Mouse (Mus musculus): ENCODE results near the gene Arid3a.
"Not testable (repeated sequence)": the region's sequence is repeated elsewhere in the genome, so short reads cannot be mapped to it uniquely, and the experiment has no call there.

Gene Arid3a

DNA sequence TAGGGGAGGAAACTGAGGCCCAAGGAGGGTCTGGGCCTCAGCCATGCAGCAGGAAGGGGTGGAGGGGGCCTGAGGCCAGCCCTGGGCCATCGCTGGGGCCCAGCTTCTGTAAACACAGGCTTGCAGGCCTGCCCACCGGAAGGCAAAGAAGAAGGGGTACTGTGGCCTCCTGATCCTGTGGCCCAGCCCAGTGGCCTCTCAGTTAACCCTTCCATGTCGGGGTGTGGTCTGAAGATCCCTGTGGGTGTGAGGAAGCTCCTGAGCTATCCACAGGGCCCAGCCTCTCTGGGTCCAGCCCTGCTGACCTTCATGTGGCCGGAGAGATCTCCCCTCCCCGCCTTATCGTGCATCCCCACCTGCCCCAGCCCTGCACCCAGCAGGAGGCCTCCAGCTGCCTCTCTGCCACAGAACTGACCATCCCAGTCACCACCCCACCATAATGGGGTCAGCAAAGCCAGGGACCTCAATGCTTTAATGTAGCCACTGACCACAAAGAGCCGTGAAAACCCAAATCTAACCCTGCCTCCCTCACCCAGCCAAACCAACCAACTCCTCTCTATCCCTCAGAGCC lies 20.0 kb downstream of the Arid3a start:
- no peak for DNase-seq (ENCODE audit: low spot score in 2 of 2)

DNA sequence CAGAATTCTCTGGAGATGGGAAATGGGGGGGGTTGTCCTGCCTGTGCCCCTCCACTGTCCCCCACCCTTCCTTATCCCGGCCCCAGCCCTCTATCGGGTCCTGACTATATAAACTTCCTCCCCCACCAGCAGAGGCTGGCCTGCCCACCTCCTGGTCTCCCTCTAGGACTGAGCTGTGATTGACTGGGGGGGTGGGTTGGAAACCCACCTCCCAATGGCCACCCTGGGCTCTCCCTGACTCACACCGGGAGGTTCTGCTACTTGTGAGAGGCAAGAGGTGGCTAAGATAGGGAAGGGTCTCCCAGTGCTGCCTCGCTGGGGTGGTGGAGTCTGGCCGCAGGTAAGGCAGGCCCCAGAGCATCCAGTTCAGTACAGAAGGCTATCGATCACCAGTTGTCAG lies 20.7 kb downstream of the Arid3a start:
- no peak for DNase-seq (ENCODE audit: low spot score in 2 of 2)

GRCm38 (mm10) chr10:79949873-79950272 lies 23.0 kb downstream of the Arid3a start:
- DNase-seq (ENCODE audit: low spot score in 2 of 2) = no peak

DNA sequence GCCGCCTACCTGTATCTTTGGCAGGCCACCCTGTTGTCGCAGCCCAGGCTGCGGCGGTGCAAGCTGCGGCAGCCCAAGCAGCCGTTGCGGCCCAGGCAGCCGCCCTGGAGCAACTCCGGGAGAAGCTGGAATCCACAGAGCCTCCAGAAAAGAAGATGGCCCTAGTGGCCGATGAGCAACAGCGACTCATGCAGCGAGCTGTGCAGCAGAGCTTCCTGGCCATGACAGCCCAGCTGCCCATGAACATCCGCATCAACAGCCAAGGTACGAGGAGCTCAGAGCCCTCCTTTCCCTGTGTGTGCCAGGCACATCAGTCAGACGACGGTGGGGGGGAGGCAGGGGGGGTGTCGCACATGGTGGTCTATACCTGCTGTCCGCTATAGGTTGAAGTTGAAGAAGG lies 23.8 kb downstream of the Arid3a start:
- DNase-seq (ENCODE audit: low spot score in 2 of 2) = no peak

- DNase-seq (ENCODE audit: low spot score in 2 of 2) = peak in 1 of 2 experiments; percentile 49
Observed at GRCm38 (mm10) chr10:79953946-79954345, 27.1 kb downstream of the Arid3a start.

GRCm38 (mm10) chr10:79955691-79956090 lies 28.8 kb downstream of the Arid3a start:
- DNase-seq (ENCODE audit: low spot score in 2 of 2) = no peak

GRCm38 (mm10) chr10:79956643-79957154 lies 29.9 kb downstream of the Arid3a start:
- DNase-seq (ENCODE audit: low spot score in 2 of 2) = no peak

GRCm38 (mm10) chr10:79958140-79958816 lies 31.4 kb downstream of the Arid3a start:
- peak; percentile 79 to 86 for DNase-seq (ENCODE audit: low spot score in 2 of 2)

GRCm38 (mm10) chr10:79959412-79959811 lies 32.6 kb downstream of the Arid3a start:
- not testable (repeated sequence) for DNase-seq (ENCODE audit: low spot score in 2 of 2)

DNA sequence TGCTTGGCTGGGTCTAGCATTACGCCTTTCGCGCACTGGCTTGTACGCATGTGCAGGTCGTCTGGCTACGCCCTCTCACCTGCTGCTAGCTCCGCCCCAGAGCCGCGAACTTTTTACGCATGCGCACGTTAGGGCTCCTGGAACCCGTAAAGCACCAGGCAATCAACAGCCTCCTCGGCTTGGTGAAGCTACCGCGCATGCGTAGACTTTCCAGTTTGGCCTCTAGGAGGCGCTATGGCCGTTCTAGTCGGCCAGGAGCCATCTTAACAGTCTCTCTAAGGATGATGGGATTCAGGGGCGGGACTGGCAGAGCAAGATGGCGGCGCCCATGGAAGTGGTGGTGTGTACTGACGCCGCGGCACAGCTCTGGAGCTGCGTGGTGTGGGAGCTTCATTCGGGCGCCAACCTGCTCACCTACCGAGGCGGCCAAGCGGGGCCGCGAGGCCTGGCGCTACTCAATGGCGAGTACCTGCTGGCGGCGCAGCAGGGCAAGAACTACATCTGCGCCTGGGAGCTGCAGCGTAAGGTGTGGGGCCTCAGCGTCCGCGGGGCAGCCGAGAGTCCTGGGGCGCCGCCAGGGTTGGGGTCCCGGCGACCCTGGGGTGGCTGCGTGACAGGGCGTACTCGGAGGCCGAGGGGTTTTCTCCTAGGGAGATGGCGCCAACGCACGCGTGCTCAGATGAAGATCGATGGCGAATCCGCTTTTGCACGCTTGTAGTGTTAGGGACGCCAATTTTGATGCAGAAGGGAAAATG lies 33.2 kb downstream of the Arid3a start, which contains the start of gene Wdr18:
Wdr18 (plus strand) TSS at position 306 of the 755 bp plus-strand sequence.
- DNase-seq (ENCODE audit: low spot score in 2 of 2) = peak; percentile 100

DNA sequence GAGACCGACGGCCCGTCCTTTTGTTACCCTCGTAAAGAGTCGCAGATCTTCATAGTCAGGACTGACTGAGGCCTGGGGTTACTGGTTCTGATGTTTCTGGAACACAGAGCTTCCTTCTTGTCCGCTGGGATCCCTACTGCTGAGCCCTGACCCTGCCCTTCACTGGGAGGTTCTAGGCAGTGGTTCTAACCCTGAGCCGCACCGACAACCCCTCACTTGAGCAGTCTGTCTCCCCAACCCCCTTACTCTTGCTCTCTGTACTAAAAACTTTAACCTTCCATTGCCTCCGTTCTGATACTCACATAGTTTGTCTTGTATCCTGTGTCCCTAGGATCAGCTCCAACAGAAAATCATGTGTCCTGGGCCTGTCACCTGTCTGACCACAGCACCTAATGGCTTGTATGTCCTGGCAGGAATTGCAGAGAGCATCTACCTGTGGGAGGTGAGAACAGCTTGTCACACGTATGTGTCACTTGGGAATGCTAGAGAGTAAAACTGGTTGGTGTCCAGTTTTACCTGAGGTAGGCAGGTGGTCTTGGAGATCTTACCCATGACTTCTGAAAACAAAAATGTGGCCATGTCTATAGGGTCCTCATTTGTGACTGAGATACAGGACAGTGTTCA lies 33.9 kb downstream of the Arid3a start:
- DNase-seq (ENCODE audit: low spot score in 2 of 2) = no peak

DNA sequence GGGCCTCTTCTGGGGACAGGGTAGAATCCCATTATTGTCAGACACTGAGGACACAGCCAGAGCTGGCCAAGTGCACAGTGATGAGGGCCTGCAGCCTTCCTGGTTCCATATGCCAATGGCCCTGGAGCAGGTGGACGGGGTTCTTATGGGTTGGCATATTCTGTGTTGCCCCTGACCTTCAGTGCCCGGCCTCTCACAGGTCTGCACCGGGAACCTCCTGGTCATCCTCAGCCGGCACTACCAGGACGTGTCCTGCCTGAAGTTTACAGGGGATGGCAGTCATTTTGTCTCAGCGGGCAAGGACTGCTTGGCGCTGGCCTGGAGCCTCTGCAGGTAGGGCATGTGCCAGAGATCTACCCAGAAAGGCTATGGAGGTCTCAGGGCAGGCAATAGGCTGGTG lies 37.9 kb downstream of the Arid3a start:
- DNase-seq (ENCODE audit: low spot score in 2 of 2) = no peak

DNA sequence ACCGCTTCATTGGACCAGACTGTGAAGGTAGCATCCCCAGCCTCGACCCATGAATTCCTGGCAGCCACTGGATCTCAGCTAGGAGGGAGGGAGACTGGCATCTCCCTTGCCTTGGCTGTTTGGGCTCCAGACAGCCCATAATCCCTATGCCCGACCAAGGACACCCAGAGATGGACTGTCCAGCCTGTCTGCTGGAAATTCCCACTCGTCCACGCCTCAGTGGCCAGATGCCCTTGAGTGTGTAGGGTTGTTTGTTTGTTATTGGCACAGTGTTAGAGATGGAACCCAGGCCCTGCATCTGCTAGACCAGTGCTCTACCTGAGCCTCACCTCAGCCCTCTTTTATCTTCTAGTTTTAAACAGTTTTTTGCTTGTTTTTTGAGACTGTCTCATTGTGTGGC lies 38.5 kb downstream of the Arid3a start:
- no peak for DNase-seq (ENCODE audit: low spot score in 2 of 2)

DNA sequence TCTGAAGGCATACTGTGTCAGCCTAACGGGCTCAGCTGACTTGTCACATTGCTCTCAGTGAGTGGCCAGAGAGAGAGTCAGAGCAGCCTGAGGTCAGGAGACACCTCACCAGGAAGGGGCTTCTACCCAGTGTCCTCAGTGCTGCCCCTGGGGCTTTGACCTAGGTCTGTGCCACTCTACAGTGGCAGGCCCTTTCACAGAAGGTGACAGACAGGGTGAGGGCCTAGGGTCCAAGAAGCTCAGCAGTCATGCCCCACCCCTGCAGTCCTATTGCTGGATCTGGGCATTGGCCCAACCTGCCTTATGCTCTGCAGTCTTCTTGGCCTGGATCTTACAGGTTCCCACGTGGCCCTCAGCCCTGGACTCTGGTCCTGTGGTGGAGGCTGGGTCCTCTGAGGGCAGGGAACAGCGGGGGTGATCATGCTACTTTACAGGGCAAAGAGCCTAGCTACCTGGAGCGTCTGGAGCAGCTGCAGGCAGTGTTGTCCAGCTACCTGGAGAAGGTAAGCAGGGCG lies 40.1 kb downstream of the Arid3a start:
- DNase-seq (ENCODE audit: low spot score in 2 of 2) = no peak

DNA sequence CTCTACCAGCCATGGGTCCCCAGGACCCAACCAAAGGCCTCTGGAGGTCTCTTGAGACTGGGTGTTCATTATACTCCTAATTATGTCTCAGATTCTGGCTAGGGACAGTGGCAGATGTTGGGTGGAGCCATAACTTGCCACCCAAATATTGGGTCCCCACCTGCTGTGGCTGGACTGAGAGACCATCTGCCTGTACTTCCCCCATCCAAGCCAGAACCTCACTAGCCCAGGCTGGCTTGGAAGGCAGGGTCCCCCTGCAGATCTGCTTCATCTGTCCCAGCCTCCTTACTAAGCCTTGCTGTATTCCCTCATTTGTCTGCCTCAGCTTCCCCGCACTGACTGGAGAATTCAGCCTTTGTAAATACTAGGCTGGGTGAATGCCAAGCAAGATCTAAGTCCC lies 41.3 kb downstream of the Arid3a start:
- no peak for DNase-seq (ENCODE audit: low spot score in 2 of 2)

DNA sequence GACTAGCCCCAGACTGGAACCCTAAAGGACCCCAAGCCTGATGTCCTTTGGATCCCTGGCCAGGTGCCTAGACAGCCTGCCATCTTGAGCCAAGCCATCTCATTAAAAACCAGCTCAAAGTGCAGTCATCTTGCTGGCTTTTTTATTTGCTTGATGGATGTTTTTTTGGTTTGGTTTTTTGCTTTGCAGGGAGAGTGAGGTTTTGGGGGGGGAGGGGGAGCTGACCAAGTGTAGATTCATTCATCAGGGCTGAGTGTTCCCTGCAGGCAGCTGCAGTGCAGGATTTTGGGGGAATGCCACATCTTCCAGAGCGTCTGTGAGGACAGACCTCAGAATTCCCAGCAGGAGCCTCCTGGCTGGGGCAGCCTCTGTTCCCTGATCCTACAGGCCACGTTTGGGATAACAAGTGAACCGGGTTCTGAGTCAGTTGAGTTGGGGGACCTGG lies 42.3 kb downstream of the Arid3a start:
- DNase-seq (ENCODE audit: low spot score in 2 of 2) = no peak

- no peak for DNase-seq (ENCODE audit: low spot score in 2 of 2)
Observed at GRCm38 (mm10) chr10:79970415-79971182, 43.8 kb downstream of the Arid3a start, which contains the start of gene Grin3b. Gene Grin3b (plus strand): TSS chr10:79970715.

- no peak for DNase-seq (ENCODE audit: low spot score in 2 of 2)
Observed at GRCm38 (mm10) chr10:79971183-79971497, 44.3 kb downstream of the Arid3a start.

DNA sequence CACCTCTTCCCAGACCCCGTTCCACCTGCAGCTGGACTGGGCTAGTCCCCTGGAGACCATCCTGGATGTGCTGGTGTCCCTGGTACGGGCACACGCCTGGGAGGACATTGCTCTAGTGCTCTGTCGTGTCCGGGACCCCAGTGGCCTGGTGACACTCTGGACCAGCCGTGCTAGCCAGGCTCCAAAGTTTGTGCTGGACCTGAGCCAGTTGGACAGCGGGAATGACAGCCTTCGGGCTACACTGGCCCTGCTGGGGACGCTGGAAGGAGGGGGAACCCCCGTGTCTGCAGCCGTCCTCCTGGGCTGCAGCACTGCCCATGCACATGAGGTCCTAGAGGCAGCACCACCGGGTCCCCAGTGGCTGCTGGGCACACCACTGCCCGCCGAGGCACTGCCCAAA lies 46.0 kb downstream of the Arid3a start:
- no peak for DNase-seq (ENCODE audit: low spot score in 2 of 2)

GRCm38 (mm10) chr10:79974087-79974486 lies 47.2 kb downstream of the Arid3a start:
- DNase-seq (ENCODE audit: low spot score in 2 of 2) = no peak

DNA sequence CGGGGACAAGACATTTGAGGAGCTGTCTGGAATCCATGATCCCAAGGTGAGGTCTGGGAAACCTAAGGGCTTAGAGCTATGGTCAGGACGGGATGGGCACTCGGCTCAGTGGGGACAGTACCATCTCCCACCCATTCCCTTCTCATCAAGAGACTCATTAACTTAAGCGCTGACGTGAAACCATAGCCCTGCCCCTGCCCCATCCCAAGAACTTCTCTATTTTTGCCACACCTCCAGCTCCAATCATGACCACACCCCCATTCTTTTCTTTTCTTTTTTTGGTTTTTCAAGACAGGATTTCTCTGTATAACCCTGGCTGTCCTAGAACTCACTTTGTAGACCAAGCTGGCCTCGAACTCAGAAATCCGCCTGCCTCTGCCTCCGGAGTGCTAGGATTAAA lies 47.8 kb downstream of the Arid3a start:
- no peak for DNase-seq (ENCODE audit: low spot score in 2 of 2)

Data from natural killer cell, adult 2 months (primary cell).